Mouse (Mus musculus): ENCODE measurements around the gene Gm8229. TPM values are rescaled to one million over a fixed set of nuclear protein-coding genes. Genes with fewer than 3 reads are reported as not detected.
"Not testable (repeated sequence)": the region's sequence is repeated elsewhere in the genome, so short reads cannot be mapped to it uniquely, and the experiment has no call there.

Gene Gm8229
- total RNA-seq (2017), result not detected in 2 replicates

DNA sequence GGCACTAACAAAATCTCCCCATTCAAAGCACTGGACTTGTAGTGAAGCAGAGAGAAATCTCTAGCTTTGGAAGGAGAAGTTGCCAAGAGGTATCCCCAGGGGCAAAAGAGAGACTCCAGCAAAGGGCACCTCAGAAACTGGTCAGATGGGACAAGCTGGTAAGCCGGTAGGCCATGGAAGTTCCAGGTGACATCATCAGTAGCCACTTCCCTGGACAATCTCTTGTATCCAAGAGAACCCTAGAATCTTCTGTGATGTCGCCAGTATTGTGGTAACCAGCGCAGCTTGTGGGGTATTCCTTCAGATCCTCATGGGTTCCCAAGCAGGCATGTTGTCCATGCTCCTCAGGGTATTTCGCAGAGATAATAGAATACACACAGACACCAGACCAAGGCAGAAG is at the start of gene Gm8229:
Gene Gm8229, plus strand, starts transcription at position 301 of the 400 bp plus-strand sequence.
- ATAC-seq (replicated peaks in 1 of 2; ENCODE audit: insufficient read depth in 1 of 2, low FRiP score in 2 of 2, low TSS enrichment in 1 of 2, low read depth in 1 of 2, poor library complexity in 2 of 2, severe bottlenecking in 2 of 2), result not testable (repeated sequence)

- ATAC-seq (replicated peaks in 1 of 2; ENCODE audit: insufficient read depth in 1 of 2, low FRiP score in 2 of 2, low TSS enrichment in 1 of 2, low read depth in 1 of 2, poor library complexity in 2 of 2, severe bottlenecking in 2 of 2), result not testable (repeated sequence)
These were observed 26.7 kb upstream of the Gm8229 start, which contains the start of gene Gm5930 for GRCm38 (mm10) chr14:44338484-44338883. Gm5930 (minus strand) TSS chr14:44338584.

- not testable (repeated sequence) for ATAC-seq (replicated peaks in 1 of 2; ENCODE audit: insufficient read depth in 1 of 2, low FRiP score in 2 of 2, low TSS enrichment in 1 of 2, low read depth in 1 of 2, poor library complexity in 2 of 2, severe bottlenecking in 2 of 2)
These were observed 3.7 kb upstream of the Gm8229 start for GRCm38 (mm10) chr14:44361416-44361815.

- ATAC-seq (replicated peaks in 1 of 2; ENCODE audit: insufficient read depth in 1 of 2, low FRiP score in 2 of 2, low TSS enrichment in 1 of 2, low read depth in 1 of 2, poor library complexity in 2 of 2, severe bottlenecking in 2 of 2), result not testable (repeated sequence)
These were observed 2.9 kb upstream of the Gm8229 start for GRCm38 (mm10) chr14:44362301-44362700.

DNA sequence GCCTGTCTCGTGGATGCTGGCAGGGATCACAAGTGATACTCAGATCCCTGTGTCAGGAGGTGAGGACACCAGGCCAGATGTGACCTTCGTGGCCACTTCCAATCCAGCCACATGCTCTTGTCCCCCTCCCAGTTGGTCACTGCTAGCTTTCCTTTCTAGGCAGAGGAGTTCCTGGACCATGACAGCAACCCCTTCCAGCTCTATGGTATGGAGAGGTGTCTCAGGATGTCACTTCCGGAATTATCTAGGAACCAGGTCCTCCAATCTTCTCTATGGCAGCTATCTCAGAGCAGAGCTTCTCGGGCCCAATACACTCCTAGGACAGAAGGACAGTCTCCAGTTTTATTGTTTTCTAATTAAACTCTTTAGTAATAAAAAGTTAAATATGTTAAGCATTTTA is 19.1 kb downstream of the Gm8229 start:
- ATAC-seq (replicated peaks in 1 of 2; ENCODE audit: insufficient read depth in 1 of 2, low FRiP score in 2 of 2, low TSS enrichment in 1 of 2, low read depth in 1 of 2, poor library complexity in 2 of 2, severe bottlenecking in 2 of 2), result not testable (repeated sequence)

DNA sequence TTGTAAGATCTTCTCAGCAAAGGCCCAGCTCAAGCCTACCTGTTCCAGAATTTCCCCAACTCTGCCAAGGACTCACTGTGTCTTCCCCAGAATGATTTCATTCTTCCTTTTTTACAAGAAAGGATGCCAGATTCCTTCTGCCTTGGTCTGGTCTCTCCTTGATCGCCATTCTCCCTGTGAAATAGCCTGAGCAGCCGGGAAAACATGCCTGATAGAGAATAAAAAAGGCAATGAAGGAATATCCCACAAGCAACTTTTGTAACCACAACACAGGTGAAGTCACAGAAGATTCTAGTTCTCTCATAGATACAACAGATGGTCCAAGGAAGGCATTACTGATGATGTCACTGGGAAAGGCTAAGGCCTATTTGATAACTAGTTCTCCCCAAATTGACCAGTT is 45.4 kb downstream of the Gm8229 start, which contains the start of gene Gm3371:
Gene Gm3371, minus strand, starts transcription at position 101 of the 400 bp plus-strand sequence.
- ATAC-seq (replicated peaks in 1 of 2; ENCODE audit: insufficient read depth in 1 of 2, low FRiP score in 2 of 2, low TSS enrichment in 1 of 2, low read depth in 1 of 2, poor library complexity in 2 of 2, severe bottlenecking in 2 of 2), result not testable (repeated sequence)

Other genes with a start within 250 kb of the Gm8229 start
- gene Gm3327, start 241.5 kb upstream of the Gm8229 start, total RNA-seq (2017), result not detected in 2 replicates
- not detected in 2 replicates for gene Gm8212, start 167.7 kb upstream of the Gm8229 start, total RNA-seq (2017)
- gene 4930503E14Rik, start 152.1 kb upstream of the Gm8229 start, total RNA-seq (2017), result not detected in 2 replicates
- not detected in 2 replicates for gene Gm8220, start 79.8 kb upstream of the Gm8229 start, total RNA-seq (2017)
- not detected in 2 replicates for gene Gm5930, start 26.8 kb upstream of the Gm8229 start, total RNA-seq (2017)
- gene Gm3371, start 45.3 kb downstream of the Gm8229 start, total RNA-seq (2017), result not detected in 2 replicates
- not detected in 2 replicates for gene Gm8232, start 68.3 kb downstream of the Gm8229 start, total RNA-seq (2017)
- gene BC061237, start 127.1 kb downstream of the Gm8229 start, total RNA-seq (2017), result not detected in 2 replicates
- not detected in 2 replicates for gene Gm17093, start 152.9 kb downstream of the Gm8229 start, total RNA-seq (2017)
- gene Gm8247, start 217.8 kb downstream of the Gm8229 start, total RNA-seq (2017), result not detected in 2 replicates

All from hematopoietic stem cell, adult 5-6 weeks (primary cell).